Mouse (Mus musculus): ENCODE data around the gene Acap2.

GRCm38 (mm10) chr16:31201704-31202103 lies 659 bp upstream of the Acap2 start:
- TF ChIP-seq CTCF (conservative IDR thresholded peaks at IDR 0.05; ENCODE audit: low read length) (no peak), NANOG (IDR thresholded peaks at IDR 0.05; ENCODE audit: borderline replicate concordance, low read length) (no peak)

Data from E14TG2a.4 (cell line).